Mouse (Mus musculus) G1E (cell line): Measurements from ENCODE around the gene Rap1gap2.

Experiments used
- CTCF ChIP-seq: IDR thresholded peaks from 2 replicates; pipeline ENCODE4 v1.5.1; 2012; ENCODE audit warnings: low read depth, low read length, inconsistent platforms, mixed read lengths
- GATA1 ChIP-seq: IDR thresholded peaks from 2 replicates; pipeline ENCODE4 v1.6.1; 2012; ENCODE audit warnings: borderline replicate concordance, low read length, inconsistent platforms, mixed read lengths
- GATA2 ChIP-seq: IDR thresholded peaks from 2 replicates; pipeline ENCODE4 v1.6.1; 2012; ENCODE audit warnings: low read depth, low read length, inconsistent platforms, borderline replicate concordance
- POLR2AphosphoS5 ChIP-seq: IDR thresholded peaks from 2 replicates; pipeline ENCODE4 v1.6.1; 2012; ENCODE audit warnings: low read depth, low read length, inconsistent platforms; ENCODE audit not compliant: insufficient replicate concordance
- TAL1 ChIP-seq: conservative IDR thresholded peaks from 2 replicates; pipeline ENCODE4 v1.6.1; 2012; ENCODE audit warnings: low read depth, low read length, inconsistent platforms, mixed read lengths

GRCm38 (mm10) chr11:74515046-74515445 lies 95.7 kb downstream of the Rap1gap2 start:
- TF ChIP-seq CTCF (no peak), TAL1 (no peak), GATA1 (no peak), POLR2AphosphoS5 (no peak), GATA2 (no peak)
